Mouse (Mus musculus) olfactory bulb, adult 2 months (tissue): Measurements from ENCODE around the gene Arl1. TPM values are rescaled to one million over a fixed set of nuclear protein-coding genes. Genes with fewer than 3 reads are reported as not detected.
"Not testable (repeated sequence)": the region's sequence is repeated elsewhere in the genome, so short reads cannot be mapped to it uniquely, and the experiment has no call there.

ENCODE experiments used
- H3K27ac ChIP-seq: fragments of 200-500 bp; 2 replicates; pipeline ENCODE4 v1.5.1; 2012; ENCODE audit warnings: low read depth, low read length; ENCODE audit not compliant: insufficient read depth
- H3K4me1 ChIP-seq: fragments of 200-500 bp; 2 replicates; pipeline ENCODE4 v1.6.1; 2012; ENCODE audit warnings: low read length; ENCODE audit not compliant: control insufficient read depth, insufficient read depth
- H3K4me3 ChIP-seq: fragments of 200-500 bp; 2 replicates; pipeline ENCODE4 v1.5.1; 2012; ENCODE audit warnings: mild to moderate bottlenecking, low read depth, low read length, moderate library complexity; ENCODE audit not compliant: insufficient read depth
- CTCF ChIP-seq: fragments of 200-500 bp; IDR thresholded peaks from 2 replicates; pipeline ENCODE4 v1.5.1; 2012; ENCODE audit warnings: low read depth, mild to moderate bottlenecking, low read length, moderate library complexity; ENCODE audit not compliant: insufficient read depth
- POLR2A ChIP-seq: fragments of 200-500 bp; IDR thresholded peaks from 2 replicates; pipeline ENCODE4 v1.6.1; 2012; ENCODE audit warnings: mild to moderate bottlenecking, low read depth, low read length, moderate library complexity; ENCODE audit not compliant: insufficient read depth
- WGBS: fragments of 180-500 bp; shearing (Covaris S2); methylation state at CpG from one replicate; pipeline ENCODE4 v1.1.7; 2018; 5-methylcytosine and 5-hydroxymethylcytosine counted together
- polyA plus RNA-seq: library from polyadenylated mRNA; stranded (reverse); fragments of >200 nt; gene quantifications from 2 replicates; pipeline ENCODE4 v1.2.4, GENCODE M21; 2012; ENCODE audit warnings: low replicate concordance; ENCODE audit not compliant: missing spikeins, insufficient read depth, insufficient read length

Gene Arl1
- polyA plus RNA-seq, 1 experiment: not detected

- Histone ChIP-seq H3K4me3 (no peak overlapping the region), H3K4me1 (no peaks in the 10 kb centered on the region), H3K27ac (no peak overlapping the region)
- no peak for TF ChIP-seq CTCF
- TF ChIP-seq POLR2A: no peak
- 96% methylated on average over 1 of the region's 1 CpGs for WGBS
These were observed 9.2 kb downstream of the Arl1 start for GRCm38 (mm10) chr10:88739818-88740217.

DNA sequence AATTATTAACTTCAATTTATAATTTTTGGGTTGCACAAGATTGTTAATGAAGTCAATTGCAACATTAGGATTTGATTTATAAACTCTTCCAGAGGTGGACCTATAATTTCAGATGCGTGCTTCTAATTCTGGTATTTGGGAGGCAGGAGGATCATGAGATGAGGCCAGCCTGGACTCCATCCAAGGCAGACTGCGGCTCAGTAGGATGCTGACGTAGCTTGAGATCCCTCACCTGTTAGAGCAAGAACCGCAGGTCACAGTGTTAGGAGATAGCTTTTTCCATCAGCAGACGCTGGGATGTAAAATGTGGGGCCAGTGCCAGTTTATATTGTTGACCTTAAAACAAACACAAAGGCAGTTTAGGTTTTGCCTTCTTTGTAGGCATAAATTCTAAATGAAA lies 10.1 kb downstream of the Arl1 start:
- Histone ChIP-seq H3K4me3 (no peak overlapping the region), H3K4me1 (no peaks in the 10 kb centered on the region), H3K27ac (no peak overlapping the region)
- TF ChIP-seq CTCF (no peak), POLR2A (no peak)
- WGBS: 83% methylated on average over 5 of the region's 5 CpGs

GRCm38 (mm10) chr10:88741426-88741825 lies 10.8 kb downstream of the Arl1 start:
- TF ChIP-seq POLR2A (no peak), CTCF (no peak)
- Histone ChIP-seq H3K4me1 (no peaks in the 10 kb centered on the region), H3K4me3 (no peak overlapping the region), H3K27ac (no peak overlapping the region)
- 88% methylated on average over 2 of the region's 2 CpGs for WGBS

DNA sequence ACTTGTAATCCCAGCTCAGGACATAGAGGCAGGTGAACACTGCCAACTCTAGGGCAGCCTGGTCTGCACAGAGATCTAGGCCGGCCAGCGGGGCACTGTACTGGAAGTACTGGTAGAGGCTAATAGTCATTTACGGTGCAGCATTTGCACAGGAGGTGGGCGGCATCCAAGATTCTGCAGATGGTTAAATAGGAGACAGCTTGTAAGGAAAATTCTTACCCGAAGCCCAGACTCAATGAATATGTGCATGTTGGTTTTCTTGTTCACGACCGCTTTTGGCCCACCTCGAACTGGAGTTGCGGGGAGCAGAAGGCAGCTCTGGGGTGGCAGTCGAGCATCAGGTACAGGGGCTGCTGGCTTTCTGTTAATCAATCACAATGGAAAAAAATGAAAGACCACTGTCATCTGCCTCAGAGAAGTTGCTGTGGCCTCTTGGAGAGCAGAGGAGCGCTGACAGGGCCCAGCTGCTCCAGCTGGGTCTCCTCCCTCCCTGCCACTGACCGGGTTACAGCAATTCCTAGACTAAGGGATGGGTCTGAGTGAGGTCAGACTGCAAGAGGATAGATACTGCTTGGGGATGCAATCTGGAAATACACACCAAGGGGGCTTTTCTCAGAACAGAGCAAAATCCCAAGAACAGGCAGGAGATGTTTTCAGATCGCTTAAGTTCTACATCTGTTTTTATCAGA lies 31.0 kb downstream of the Arl1 start:
- no peak overlapping the region for H3K27ac ChIP-seq
- no peak overlapping the region for H3K4me3 ChIP-seq
- 82% methylated on average over 13 of the region's 13 CpGs for WGBS
- H3K4me1 ChIP-seq: peaks cover 3% of the 10 kb centered on the region; the same call in 1 of the 2 replicates
- TF ChIP-seq POLR2A: no peak
- no peak for TF ChIP-seq CTCF

DNA sequence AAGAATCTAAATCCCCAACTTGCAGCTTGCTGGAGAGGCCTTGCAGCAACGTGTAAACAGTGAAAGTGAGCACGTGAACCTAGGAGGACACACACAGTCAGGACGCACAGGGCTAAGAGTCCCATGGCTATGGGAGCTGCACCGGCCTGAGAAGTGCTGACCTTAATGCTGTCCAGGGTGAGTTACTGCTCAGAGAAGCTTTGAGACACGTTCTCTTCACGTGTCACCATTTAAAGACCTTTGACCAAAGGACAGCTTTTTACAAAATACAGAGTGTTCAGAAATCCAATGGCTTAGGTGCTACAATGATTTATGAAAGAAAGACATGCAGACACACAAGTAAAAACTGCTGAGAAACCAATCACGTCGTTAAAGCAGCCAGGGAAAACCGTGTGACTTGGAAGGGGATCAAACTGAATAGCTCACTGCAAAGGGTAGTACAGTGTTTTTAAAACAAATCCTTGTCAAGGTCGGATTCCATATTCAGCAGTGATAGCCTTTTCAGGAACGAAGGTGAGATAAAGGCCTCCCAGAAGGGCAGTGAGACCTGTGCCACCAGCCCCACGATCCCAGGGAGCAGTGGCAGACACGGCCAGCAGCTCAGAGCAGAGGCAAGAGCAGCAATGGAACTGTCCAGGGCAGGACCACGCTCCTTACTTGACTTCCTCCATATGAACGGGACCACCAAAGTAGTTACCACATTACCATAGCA lies 34.9 kb downstream of the Arl1 start:
- Histone ChIP-seq H3K4me3 (no peak overlapping the region), H3K27ac (no peak overlapping the region), H3K4me1 (peaks cover 3% of the 10 kb centered on the region; the same call in 1 of the 2 replicates)
- 85% methylated on average over 15 of the region's 15 CpGs for WGBS
- TF ChIP-seq CTCF: no peak

- WGBS: 97% methylated on average over 5 of the region's 5 CpGs
- Histone ChIP-seq H3K27ac (no peak overlapping the region), H3K4me1 (no peaks in the 10 kb centered on the region), H3K4me3 (no peak overlapping the region)
- TF ChIP-seq CTCF: no peak
- TF ChIP-seq POLR2A: no peak
These were observed 38.3 kb downstream of the Arl1 start for GRCm38 (mm10) chr10:88768961-88769360.

DNA sequence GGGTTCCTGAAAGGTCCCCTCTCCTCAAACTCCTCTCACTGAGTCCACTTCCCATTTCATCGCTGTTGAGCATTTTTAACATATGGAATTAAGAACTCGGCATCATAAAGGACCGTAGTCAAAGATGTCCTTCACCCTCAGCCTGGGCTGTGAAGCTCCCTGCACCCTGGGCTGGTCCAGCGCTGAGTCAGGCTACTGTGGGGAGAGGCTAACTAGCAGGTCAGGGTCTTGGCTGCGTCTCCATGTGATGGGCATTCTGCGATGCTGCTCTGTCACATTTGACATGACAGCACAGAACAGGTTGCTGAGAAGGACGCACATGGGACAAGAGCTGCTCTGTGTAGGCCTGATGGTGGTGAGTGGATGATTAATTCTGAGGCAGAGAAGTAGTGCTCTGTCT lies 39.0 kb downstream of the Arl1 start:
- H3K4me1 ChIP-seq: no peaks in the 10 kb centered on the region
- WGBS: 96% methylated on average over 7 of the region's 7 CpGs
- TF ChIP-seq CTCF (no peak), POLR2A (no peak)
- no peak overlapping the region for H3K27ac ChIP-seq
- H3K4me3 ChIP-seq: no peak overlapping the region

DNA sequence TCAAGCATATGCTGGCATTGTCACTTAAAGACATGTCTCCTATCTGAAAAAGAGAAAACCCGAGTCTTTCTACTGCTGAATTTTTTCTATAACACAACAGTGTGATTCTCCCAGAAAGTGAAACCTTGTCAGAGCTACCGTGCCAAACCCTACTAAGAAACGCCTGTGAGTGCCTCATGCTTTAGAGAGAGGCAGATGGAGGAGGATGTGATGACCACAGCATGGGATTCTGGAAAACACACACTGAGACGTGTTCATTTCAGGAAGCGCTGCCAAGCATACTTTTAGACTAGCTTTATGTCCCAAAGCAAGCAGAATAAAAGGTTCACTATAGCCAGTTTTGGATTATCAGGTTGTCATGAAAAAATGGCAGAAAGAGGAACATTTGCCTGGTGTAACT lies 42.3 kb downstream of the Arl1 start:
- not testable (repeated sequence) for H3K4me3 ChIP-seq, H3K4me1 ChIP-seq, H3K27ac ChIP-seq
- WGBS: 76% methylated on average over 5 of the region's 5 CpGs

GRCm38 (mm10) chr10:88776206-88776605 lies 45.5 kb downstream of the Arl1 start:
- 93% methylated on average over 6 of the region's 6 CpGs for WGBS

More at GRCm38 (mm10) chr10:88776206-88776605, 45.5 kb downstream of the Arl1 start:
- Histone ChIP-seq H3K4me1 (no peaks in the 10 kb centered on the region), H3K27ac (no peak overlapping the region), H3K4me3 (no peak overlapping the region)
- TF ChIP-seq POLR2A: no peak
- TF ChIP-seq CTCF: no peak
